Mouse (Mus musculus) heart, embryonic 10.5 days (tissue): ENCODE measurements at regions not wholly inside any gene's neighbourhood (a gene's known extent, or its start where the extent isn't known, plus 50 kb on each side); places are given as distances from the start of the nearest gene placed in this dataset.

Experiments used
- DNase-seq: peaks from one replicate; pipeline ENCODE4 v3.0.0-alpha.2; 2017; ENCODE audit warnings: low spot score
- H3K27ac ChIP-seq: fragments of 300-500 bp; sonication (generic); 2 replicates; pipeline ENCODE4 v1.5.1; 2016; ENCODE audit warnings: mild to moderate bottlenecking
- H3K27me3 ChIP-seq: fragments of 300-500 bp; sonication (generic); 2 replicates; pipeline ENCODE4 v1.6.1; 2016; ENCODE audit warnings: mild to moderate bottlenecking; ENCODE audit not compliant: poor library complexity, insufficient read depth, severe bottlenecking
- H3K36me3 ChIP-seq: fragments of 300-500 bp; sonication (generic); 2 replicates; pipeline ENCODE4 v1.6.1; 2016; ENCODE audit warnings: mild to moderate bottlenecking, moderate library complexity
- H3K4me1 ChIP-seq: fragments of 300-500 bp; sonication (generic); 2 replicates; pipeline ENCODE4 v1.6.1; 2016; ENCODE audit warnings: mild to moderate bottlenecking
- H3K4me3 ChIP-seq: fragments of 300-500 bp; sonication (generic); 2 replicates; pipeline ENCODE4 v1.5.1; 2016; ENCODE audit warnings: mild to moderate bottlenecking, moderate library complexity
- H3K9me3 ChIP-seq: fragments of 300-500 bp; sonication (generic); 2 replicates; pipeline ENCODE4 v1.6.1; 2016; ENCODE audit warnings: mild to moderate bottlenecking, moderate library complexity
- WGBS: fragments of 180-500 bp; shearing (Covaris S2); methylation state at CpG from one replicate; pipeline ENCODE4 v1.1.7; 2016; 5-methylcytosine and 5-hydroxymethylcytosine counted together

DNA sequence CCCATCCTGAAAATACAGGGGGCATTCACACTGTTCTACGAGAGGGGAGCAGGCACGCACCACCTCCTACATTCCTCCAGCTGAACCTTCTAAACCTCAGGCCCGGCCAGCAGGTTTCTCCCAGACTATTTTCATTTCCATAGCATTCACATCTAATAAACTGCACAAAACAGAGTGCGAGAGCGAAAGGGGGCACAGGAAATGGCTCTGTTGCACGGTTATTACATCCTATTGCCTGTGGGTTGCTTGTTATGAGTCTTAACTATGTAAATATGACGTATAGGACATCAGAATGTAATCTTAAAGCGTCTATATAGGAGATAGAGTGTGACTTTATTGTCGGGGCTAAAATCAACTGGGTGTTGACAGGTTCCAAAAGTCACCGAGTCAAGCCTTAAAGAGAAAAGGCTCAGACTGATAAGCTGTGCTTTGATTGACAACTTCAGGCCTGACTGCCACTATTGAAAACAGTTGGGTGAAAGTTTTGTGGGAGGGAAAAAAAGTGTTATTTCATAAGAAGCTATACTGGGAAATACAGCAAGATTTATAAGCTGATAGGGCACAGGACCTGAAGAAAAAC is 121.5 kb upstream of the Cep162 start:
- WGBS: 46% methylated on average over 10 of the region's 10 CpGs
- DNase-seq: no peak
- H3K27me3 ChIP-seq: 0 out of 2 replicates have a peak, but pooled peaks cover 6% of the 10 kb centered on the region
- H3K27ac ChIP-seq: no peak overlapping the region
- H3K4me3 ChIP-seq: no peak overlapping the region
- no peaks in the 10 kb centered on the region for H3K36me3 ChIP-seq
- H3K4me1 ChIP-seq: peaks cover 10% of the 10 kb centered on the region
- H3K9me3 ChIP-seq: no peaks in the 10 kb centered on the region

DNA sequence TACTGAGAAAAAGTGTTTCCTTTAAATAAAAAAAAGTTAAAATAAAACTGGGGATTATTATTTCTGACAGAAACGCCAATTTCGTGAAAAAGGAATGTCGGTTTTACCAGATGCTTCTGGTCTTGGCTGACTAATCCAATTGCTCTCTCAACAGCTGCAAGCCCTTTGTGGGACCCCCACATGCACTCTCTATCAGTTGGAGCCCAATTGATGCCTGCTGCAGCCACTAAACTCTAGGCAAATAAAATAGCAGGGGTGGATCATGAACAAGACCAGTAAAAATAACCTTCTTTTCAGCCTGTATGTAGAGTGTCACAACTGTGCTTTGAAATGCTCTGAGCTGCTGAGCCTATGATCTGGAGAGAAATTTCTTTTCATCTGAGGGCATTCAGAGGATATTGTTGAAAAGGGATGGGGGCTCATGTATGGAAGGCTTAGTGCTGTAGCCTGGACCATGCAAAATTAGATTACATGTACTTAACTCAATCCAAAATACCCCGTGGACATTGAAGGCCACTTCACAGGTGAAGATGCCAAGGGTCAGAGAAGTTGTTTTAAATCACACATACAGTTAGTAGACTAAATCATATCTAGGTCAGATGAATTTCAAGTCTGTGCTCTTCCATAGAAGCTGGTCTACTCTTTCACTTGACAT is 117.0 kb upstream of the Cep162 start:
- Histone ChIP-seq H3K4me1 (0 out of 2 replicates have a peak, but pooled peaks cover 4% of the 10 kb centered on the region), H3K27me3 (no peaks in the 10 kb centered on the region), H3K9me3 (no peaks in the 10 kb centered on the region), H3K36me3 (no peaks in the 10 kb centered on the region), H3K27ac (no peak overlapping the region), H3K4me3 (no peak overlapping the region)
- DNase-seq: no peak
- WGBS: 61% methylated on average over 4 of the region's 4 CpGs

DNA sequence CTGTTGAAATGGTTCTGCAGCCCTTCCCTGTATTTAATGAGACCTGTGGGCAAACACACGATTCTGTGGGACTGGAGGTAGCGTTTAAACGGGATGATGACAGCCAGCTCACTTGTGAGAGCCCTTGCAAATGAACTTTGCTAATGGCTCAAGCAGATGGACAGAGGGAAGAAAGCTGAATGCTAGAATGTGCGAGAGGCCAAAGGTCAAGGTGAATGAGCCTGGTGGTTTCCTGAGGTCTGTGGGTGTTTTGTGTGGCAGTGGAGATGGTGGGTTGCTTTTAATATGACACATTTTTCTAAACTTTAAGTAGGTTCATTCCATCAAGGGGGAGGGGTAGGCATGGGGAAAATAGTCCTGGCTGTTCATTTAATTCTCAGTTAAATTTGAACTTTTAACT is 113.7 kb upstream of the Cep162 start:
- Histone ChIP-seq H3K27me3 (no peaks in the 10 kb centered on the region), H3K27ac (no peak overlapping the region), H3K4me3 (no peak overlapping the region), H3K4me1 (no peaks in the 10 kb centered on the region), H3K9me3 (no peaks in the 10 kb centered on the region), H3K36me3 (no peaks in the 10 kb centered on the region)
- 63% methylated on average over 4 of the region's 4 CpGs for WGBS
- no peak for DNase-seq

DNA sequence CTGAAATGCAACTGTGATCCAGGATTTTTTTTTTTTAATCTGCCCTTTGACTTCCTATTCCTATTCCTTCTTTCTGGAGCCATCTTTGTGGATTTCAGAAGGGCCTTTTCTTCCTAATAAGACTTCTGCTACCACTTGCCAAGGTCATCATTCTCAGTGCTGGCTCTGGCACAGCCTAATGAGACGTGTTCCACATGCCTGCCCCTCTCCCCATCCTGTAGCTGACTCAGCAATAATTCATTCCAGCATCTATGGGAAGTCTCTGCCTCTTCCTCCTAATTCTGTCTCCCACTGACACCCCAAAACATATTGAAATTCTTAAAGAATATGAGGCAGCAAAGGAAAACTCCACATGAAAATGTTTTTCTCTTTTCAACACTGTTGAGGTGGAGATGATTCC is 91.7 kb upstream of the Cep162 start:
- WGBS: 62% methylated on average over 1 of the region's 1 CpGs
- no peaks in the 10 kb centered on the region for H3K9me3 ChIP-seq
- no peak for DNase-seq
- no peak overlapping the region for H3K27ac ChIP-seq
- H3K4me3 ChIP-seq: no peak overlapping the region
- H3K4me1 ChIP-seq: no peaks in the 10 kb centered on the region
- H3K36me3 ChIP-seq: no peaks in the 10 kb centered on the region
- H3K27me3 ChIP-seq: no peaks in the 10 kb centered on the region

DNA sequence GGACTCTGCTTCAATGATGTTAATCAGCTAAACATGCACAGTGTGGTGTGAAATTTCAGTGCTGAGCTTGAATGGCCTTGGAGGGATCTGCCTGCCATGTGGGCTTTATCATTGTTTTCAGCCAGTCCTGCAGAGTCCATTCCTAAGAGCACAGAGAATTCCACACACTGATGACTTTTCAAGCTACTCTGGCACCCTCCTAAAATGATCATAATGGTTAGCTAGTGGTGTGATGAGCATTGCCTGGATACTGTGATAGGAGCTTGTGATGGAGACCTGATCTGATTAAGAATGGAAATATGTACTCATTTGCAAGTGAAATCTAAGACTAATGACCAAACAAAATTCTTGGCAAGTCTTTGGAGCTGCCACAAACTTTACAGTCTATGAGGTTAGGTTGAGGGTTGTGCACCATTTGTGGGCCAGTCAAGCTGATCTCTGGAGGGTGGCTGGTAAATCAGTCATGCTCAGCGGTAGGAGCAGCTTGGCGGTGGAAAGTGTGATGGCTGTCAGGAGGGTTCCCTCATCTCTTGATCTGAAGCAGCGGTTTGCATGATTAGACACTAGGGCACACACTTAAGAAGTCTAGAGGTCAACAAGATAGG is 91.0 kb upstream of the Cep162 start:
- Histone ChIP-seq H3K4me1 (no peaks in the 10 kb centered on the region), H3K9me3 (no peaks in the 10 kb centered on the region), H3K36me3 (no peaks in the 10 kb centered on the region), H3K27me3 (no peaks in the 10 kb centered on the region), H3K27ac (no peak overlapping the region), H3K4me3 (no peak overlapping the region)
- WGBS: 61% methylated on average over 3 of the region's 3 CpGs
- no peak for DNase-seq

DNA sequence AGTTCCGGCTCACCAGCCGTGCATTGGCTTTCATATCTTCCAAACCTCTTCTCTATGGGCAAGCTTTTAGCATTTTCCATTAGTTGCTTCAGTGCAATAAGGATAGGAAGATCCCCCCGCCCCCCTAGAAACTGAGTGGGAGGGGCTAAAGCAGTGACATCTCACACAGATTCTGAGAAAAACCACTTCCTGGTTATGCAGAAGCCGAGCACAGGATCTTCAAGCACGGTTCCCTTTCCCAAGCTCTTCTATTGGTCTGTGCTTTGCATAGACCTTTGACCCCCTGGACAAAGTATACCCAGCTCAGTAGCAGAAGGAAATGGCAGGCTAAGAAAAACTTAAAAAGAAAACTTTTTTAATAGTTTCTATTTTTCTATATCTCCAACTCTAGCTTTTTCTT is 86.1 kb upstream of the Cep162 start:
- no peaks in the 10 kb centered on the region for H3K36me3 ChIP-seq
- DNase-seq: no peak
- H3K9me3 ChIP-seq: no peaks in the 10 kb centered on the region
- WGBS: 74% methylated on average over 5 of the region's 5 CpGs
- no peaks in the 10 kb centered on the region for H3K27me3 ChIP-seq
- no peaks in the 10 kb centered on the region for H3K4me1 ChIP-seq
- no peak overlapping the region for H3K4me3 ChIP-seq
- H3K27ac ChIP-seq: no peak overlapping the region

DNA sequence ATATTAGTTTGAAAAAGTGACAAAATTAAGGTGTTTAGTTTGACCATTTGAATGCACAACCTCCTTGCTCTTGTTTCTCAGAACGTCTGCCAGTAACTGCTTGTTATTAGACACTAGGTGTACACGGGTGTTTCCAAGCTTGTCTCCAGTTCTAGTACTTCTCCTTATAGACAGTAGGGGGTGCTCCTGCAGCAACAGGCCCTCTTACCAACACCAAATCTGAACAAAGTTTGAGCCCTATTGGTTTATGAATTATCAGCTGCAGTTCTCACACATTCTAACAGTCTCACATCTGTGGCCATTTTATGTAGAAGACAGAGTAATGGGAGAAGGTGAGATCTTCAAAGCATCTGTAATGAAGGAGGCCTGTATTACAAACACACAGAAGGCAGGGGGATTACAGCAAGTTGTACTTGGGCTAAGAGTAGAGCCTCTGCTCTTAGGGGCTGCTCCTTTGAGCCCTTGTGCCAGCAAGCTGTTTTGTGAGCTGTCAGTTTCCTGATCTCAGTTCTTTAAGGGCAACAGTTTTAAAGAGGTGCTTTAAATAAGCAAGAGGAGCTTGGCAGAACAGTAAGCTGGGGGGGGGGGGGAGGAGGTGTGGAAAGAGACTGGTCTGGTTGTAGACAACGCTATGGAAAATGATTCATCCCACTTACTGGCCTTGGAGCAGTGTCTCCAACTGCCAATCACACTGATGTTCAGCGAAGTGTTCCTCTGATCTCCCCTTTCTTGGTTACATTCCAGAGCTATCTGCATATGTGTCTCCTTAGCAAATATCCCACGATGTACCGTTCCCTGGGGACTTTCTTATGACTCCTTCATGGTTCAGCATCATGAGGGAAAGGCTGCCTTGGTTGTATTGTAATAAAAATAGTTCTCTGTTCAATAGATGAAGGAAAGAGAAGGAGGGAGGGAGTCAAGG is 71.3 kb upstream of the Cep162 start:
- WGBS: 43% methylated on average over 6 of the region's 6 CpGs
- DNase-seq: no peak
- Histone ChIP-seq H3K27me3 (no peaks in the 10 kb centered on the region), H3K36me3 (no peaks in the 10 kb centered on the region), H3K4me1 (no peaks in the 10 kb centered on the region), H3K27ac (no peak overlapping the region), H3K9me3 (no peaks in the 10 kb centered on the region), H3K4me3 (no peak overlapping the region)

DNA sequence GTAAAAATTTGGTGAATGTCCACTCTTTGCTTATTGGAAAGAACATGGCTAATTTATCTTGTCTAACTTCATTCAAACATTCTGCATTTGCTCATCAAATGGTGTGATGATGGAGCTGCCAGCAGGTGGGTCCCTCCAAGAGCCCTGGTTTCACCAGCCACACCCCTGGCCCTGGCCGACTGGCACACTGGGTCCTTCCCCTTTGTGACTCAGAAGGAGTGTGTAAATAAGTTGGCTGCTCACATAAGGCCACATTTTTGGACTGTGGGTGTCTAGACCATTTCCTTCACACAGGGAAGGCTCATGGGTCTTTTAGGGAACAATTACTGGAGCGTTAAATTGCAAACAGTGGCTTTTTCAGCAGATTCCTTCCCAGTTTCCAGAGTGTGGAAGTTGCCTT is 68.4 kb upstream of the Cep162 start:
- no peaks in the 10 kb centered on the region for H3K9me3 ChIP-seq
- no peak overlapping the region for H3K27ac ChIP-seq
- no peaks in the 10 kb centered on the region for H3K36me3 ChIP-seq
- no peaks in the 10 kb centered on the region for H3K27me3 ChIP-seq
- DNase-seq: no peak
- H3K4me3 ChIP-seq: no peak overlapping the region
- 59% methylated on average over 2 of the region's 2 CpGs for whole genome bisulfite sequencing
- H3K4me1 ChIP-seq: no peaks in the 10 kb centered on the region

DNA sequence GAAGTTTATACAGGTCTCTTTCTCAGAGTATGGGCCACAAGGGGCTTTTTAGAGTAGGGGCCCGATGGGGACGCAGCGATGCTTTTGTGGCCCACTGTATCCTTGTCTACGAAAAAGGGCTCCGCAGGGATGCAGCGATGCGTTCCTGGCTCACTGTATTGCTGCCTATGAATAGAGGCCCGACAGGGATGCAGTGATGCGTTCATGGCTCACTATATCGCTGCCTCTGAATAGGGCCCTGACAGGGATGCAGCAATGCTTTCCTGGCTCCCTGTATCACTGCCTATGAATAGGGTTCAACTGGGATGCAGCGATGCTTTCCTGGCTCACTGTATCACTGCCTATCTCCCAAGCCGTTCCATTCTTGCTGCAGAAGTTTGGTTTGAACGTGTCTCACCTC is 65.4 kb upstream of the Cep162 start:
- no peak for DNase-seq
- WGBS: 89% methylated on average over 13 of the region's 13 CpGs
- Histone ChIP-seq H3K27me3 (no peaks in the 10 kb centered on the region), H3K27ac (no peak overlapping the region), H3K4me3 (no peak overlapping the region), H3K9me3 (no peaks in the 10 kb centered on the region), H3K4me1 (no peaks in the 10 kb centered on the region), H3K36me3 (no peaks in the 10 kb centered on the region)

DNA sequence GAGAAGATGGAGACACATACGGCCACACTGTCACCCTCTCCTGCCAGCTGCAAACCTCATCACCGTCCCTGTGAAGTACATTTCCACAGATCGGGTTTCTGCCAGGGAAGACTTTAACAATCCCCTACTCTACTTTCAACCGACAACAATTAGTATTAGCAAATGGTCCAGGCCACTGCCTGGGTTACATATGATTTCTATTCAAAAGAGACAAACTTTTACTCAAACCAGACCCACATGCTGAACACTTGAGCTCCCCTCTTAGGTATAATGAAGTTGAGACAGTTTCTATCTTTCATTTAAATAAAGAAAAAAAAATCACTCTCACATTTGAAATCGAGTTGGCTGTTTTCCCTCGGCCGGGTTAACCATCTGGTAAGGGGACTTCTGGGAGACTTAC is 63.4 kb upstream of the Cep162 start:
- no peak for DNase-seq
- Histone ChIP-seq H3K27ac (no peak overlapping the region), H3K36me3 (no peaks in the 10 kb centered on the region), H3K27me3 (no peaks in the 10 kb centered on the region), H3K9me3 (no peaks in the 10 kb centered on the region), H3K4me3 (no peak overlapping the region), H3K4me1 (no peaks in the 10 kb centered on the region)
- 73% methylated on average over 7 of the region's 7 CpGs for WGBS

DNA sequence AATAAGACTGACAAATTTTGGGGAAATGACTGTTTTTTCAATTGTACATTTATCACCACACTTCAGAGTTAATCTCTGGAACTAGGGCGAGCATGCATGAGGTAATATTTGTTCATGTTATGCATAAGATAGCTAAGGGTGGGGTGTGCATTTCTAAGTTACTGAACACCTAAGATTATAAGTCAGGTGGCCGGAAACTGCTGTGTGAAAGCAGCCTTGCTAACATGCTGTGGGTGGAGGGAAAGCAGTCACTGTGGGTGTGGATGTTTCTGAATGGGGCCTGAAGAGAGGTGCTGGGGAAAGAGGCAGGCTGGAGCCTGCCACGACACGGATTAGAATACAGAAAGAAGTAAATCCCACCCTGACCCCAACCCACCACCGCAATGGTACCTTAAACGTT is 54.8 kb upstream of the Cep162 start:
- Histone ChIP-seq H3K4me3 (no peak overlapping the region), H3K4me1 (no peaks in the 10 kb centered on the region), H3K27me3 (no peaks in the 10 kb centered on the region), H3K36me3 (no peaks in the 10 kb centered on the region), H3K27ac (no peak overlapping the region), H3K9me3 (no peaks in the 10 kb centered on the region)
- 81% methylated on average over 6 of the region's 6 CpGs for WGBS
- no peak for DNase-seq
